Mouse (Mus musculus) thymus, adult 2 months (tissue): ENCODE data around the gene Gm37240.

Source experiments
- CTCF ChIP-seq: fragments of 200-500 bp; IDR thresholded peaks from 2 replicates; pipeline ENCODE4 v1.5.1; 2012; ENCODE audit warnings: mild to moderate bottlenecking, control low read depth, low read length, moderate library complexity, borderline replicate concordance; ENCODE audit not compliant: control insufficient read depth, poor library complexity, insufficient read depth; ENCODE audit errors: extremely low read depth
- POLR2A ChIP-seq: fragments of 200-500 bp; IDR thresholded peaks from 2 replicates; pipeline ENCODE4 v1.6.1; 2012; ENCODE audit warnings: mild to moderate bottlenecking, low read length, control low read depth, moderate library complexity; ENCODE audit not compliant: control insufficient read depth, poor library complexity, insufficient read depth; ENCODE audit errors: extremely low read depth

DNA sequence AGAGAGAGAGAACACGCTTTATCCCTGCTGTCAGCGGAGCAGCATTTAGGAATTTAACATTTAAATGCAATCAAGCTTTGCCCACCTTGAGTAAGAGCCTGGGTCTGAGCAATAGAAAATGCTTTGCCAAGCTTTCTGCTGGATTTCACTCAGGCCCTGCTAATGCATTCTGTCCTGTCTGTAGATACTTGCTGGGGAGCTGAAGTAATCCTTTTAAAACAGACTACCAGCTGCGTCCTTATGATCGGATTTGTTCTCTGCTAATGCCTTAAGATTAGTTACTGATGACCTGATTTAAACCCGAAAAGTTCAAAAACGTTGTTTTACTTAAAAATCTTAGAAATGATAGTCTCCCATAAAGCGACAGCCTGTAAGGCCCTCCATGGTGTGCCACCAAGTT is 206.2 kb downstream of the Gm37240 start:
- TF ChIP-seq CTCF, result no peak
- no peak for TF ChIP-seq POLR2A
